Mouse (Mus musculus) common myeloid progenitor, adult 5-6 weeks (primary cell): ENCODE data around the gene Ephb6. TPM values are rescaled to one million over a fixed set of nuclear protein-coding genes. Genes with fewer than 3 reads are reported as not detected.

Experiments
- total RNA-seq: library from RNA; stranded (forward); fragments of 200-1000, 187-1606 nt; gene quantifications from 2 replicates; pipeline ENCODE4 v1.2.3, GENCODE M21; 2017

Gene Ephb6
- total RNA-seq, 1 experiment from 2014 or later: 3.2 TPM

Other genes starting within 250 kb of the Ephb6 start
- gene Prss3, start 227.8 kb upstream of the Ephb6 start, total RNA-seq: not detected in 2 replicates
- not detected in 2 replicates for gene Gm5771, start 213.1 kb upstream of the Ephb6 start, total RNA-seq
- gene Gm10334, start 159.3 kb upstream of the Ephb6 start, total RNA-seq: not detected in 2 replicates
- not detected in 2 replicates for gene Prss1, start 146.6 kb upstream of the Ephb6 start, total RNA-seq
- not detected in 2 replicates for gene Prss2, start 83.7 kb upstream of the Ephb6 start, total RNA-seq
- not detected in 2 replicates for gene Trpv6, start 30.9 kb downstream of the Ephb6 start, total RNA-seq
- not detected in 2 replicates for gene Trpv5, start 75.3 kb downstream of the Ephb6 start, total RNA-seq
- not detected in 2 replicates for gene Llcfc1, start 78.9 kb downstream of the Ephb6 start, total RNA-seq
- 21.9 and 39.3 TPM in 2 replicates for gene Kel, start 98.9 kb downstream of the Ephb6 start, total RNA-seq
- gene Olfr459, start 169.7 kb downstream of the Ephb6 start, total RNA-seq: not detected in 2 replicates
- not detected in 2 replicates for gene Pip, start 242.1 kb downstream of the Ephb6 start, total RNA-seq
- gene Sval2, start 247.5 kb downstream of the Ephb6 start, total RNA-seq: not detected in 2 replicates